Mouse (Mus musculus): Measurements from ENCODE around the gene Ppp1r16b. TPM values are rescaled to one million over a fixed set of nuclear protein-coding genes. Genes with fewer than 3 reads are reported as not detected.
A peak's percentile ranks its signal among the peaks of the same experiment; 100 is the strongest.

The Ppp1r16b gene
- polyA plus RNA-seq, 1 experiment from 2014 or later = 30.6 TPM

DNA sequence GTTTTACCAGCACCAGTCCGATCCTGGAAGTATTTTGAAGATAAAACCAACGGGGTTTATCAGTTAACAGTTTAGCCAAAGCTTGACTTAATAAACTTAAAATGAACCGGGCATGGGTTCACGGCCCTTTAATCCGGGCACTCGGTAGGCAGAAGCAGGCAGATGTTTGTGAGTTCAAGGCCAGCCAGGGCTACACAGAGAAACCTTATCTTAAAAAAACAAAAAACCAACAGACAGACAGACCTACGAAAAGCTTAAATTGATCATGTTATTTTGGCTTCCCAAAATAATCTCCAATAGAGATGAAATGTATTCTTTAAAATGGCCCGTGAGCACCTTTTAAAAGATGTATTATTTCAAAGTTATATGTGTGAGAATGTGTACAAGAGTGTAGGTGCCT lies 39.5 kb upstream of the Ppp1r16b start:
- ATAC-seq = no peak
- peak overlapping the region; percentile 75 for H3K9ac ChIP-seq (replicated peaks; ENCODE audit: low read depth)
- 26% methylated on average over 8 of the region's 8 CpGs for WGBS

DNA sequence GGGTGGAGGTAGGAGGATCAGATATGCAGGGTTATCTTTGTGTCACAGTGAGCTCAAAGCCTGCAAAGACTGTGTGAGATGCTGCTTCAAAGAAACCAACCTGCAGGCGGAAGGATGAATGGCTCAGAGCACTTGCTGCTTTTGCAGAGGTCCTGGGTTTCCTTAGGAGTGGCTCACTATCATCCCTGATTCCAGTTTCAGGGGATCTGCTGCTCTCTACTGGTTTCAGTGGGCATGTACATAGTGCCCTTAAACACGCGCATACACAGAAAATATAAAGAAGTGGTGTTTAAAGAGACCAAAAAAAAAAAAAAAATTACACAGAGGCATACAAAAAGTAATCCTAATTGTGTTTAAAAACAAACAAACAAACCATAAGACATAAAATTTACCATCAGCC lies 36.3 kb upstream of the Ppp1r16b start:
- TF ChIP-seq CTCF (IDR thresholded peaks at IDR 0.05) (peak; percentile 53), EP300 (IDR thresholded peaks at IDR 0.05) (no peak)
- Histone ChIP-seq H3K4me2 (replicated peaks; ENCODE audit: low read depth, low read length) (no peak overlapping the region), H3K9ac (replicated peaks; ENCODE audit: low read depth) (no peak overlapping the region), H3K4me3 (ENCODE audit: low read depth, low read length) (no peak overlapping the region), H3K4me1 (ENCODE audit: insufficient read depth, low read depth, low read length) (peaks cover 7% of the 10 kb centered on the region; the same call in 1 of the 2 replicates), H3K9me3 (ENCODE audit: low read length) (no peaks in the 10 kb centered on the region), H3K36me3 (ENCODE audit: insufficient read depth, low read length) (peaks cover 25% of the 10 kb centered on the region; the same call in 1 of the 2 replicates), H3K27ac (ENCODE audit: low read length) (no peak overlapping the region), H3K27me3 (replicated peaks; ENCODE audit: insufficient read depth, low read length) (no peaks in the 10 kb centered on the region)
- 69% methylated on average over 3 of the region's 3 CpGs for WGBS
- ATAC-seq (no peak), DNase-seq (ENCODE audit: low spot score) (no peak)

More for the DNA sequence above, 39.5 kb upstream of the Ppp1r16b start:
- Histone ChIP-seq H3K4me1 (ENCODE audit: insufficient read depth, low read depth, low read length) (peaks cover 7% of the 10 kb centered on the region; the same call in 1 of the 2 replicates), H3K36me3 (ENCODE audit: insufficient read depth, low read length) (peaks cover 3% of the 10 kb centered on the region; the same call in 1 of the 2 replicates), H3K4me3 (ENCODE audit: low read depth, low read length) (peak overlapping the region; percentile 99), H3K27ac (ENCODE audit: low read length) (no peak overlapping the region), H3K9me3 (ENCODE audit: low read length) (no peaks in the 10 kb centered on the region), H3K27me3 (replicated peaks; ENCODE audit: insufficient read depth, low read length) (no peaks in the 10 kb centered on the region; the same call in 1 of the 2 replicates), H3K4me2 (replicated peaks; ENCODE audit: low read depth, low read length) (peak overlapping the region; percentile 75)
- TF ChIP-seq EP300 (IDR thresholded peaks at IDR 0.05) (no peak), CTCF (IDR thresholded peaks at IDR 0.05) (no peak)
- no peak for DNase-seq (ENCODE audit: low spot score)

- 61% methylated on average over 1 of the region's 1 CpGs for WGBS
- Histone ChIP-seq H3K4me2 (replicated peaks; ENCODE audit: low read depth, low read length) (no peak overlapping the region), H3K27me3 (replicated peaks; ENCODE audit: insufficient read depth, low read length) (no peaks in the 10 kb centered on the region), H3K27ac (ENCODE audit: low read length) (no peak overlapping the region), H3K36me3 (ENCODE audit: insufficient read depth, low read length) (peaks cover 25% of the 10 kb centered on the region; the same call in 1 of the 2 replicates), H3K9ac (replicated peaks; ENCODE audit: low read depth) (no peak overlapping the region), H3K4me1 (ENCODE audit: insufficient read depth, low read depth, low read length) (peaks cover 7% of the 10 kb centered on the region; the same call in 1 of the 2 replicates), H3K9me3 (ENCODE audit: low read length) (no peaks in the 10 kb centered on the region), H3K4me3 (ENCODE audit: low read depth, low read length) (no peak overlapping the region)
- TF ChIP-seq CTCF (IDR thresholded peaks at IDR 0.05) (peak; percentile 73), EP300 (IDR thresholded peaks at IDR 0.05) (no peak)
- DNase-seq (ENCODE audit: low spot score) = peak; percentile 48
- no peak for ATAC-seq
These were observed 35.8 kb upstream of the Ppp1r16b start for GRCm38 (mm10) chr2:158629414-158629813.

DNA sequence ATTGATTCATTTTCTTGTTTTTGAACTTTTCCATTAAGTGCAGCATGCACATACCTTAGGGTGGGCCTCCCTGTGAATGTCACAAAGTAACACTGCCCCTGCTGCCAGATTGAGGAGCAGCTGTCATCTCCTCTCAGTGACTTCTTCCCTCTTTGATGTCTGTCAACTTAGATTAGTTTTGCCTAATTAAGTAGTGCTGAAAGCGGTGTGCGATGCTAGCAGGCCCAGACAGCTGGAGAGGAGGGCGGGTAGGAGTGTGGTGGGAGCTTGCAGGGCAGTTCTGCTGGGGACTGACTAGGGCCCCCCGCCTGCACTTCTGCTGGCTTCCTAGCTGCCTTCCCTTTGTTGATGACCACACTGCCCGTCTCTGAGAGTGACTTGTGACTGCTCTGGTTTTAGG lies 33.3 kb upstream of the Ppp1r16b start:
- H3K27me3 ChIP-seq (replicated peaks; ENCODE audit: insufficient read depth, low read length) = no peaks in the 10 kb centered on the region
- 90% methylated on average over 5 of the region's 5 CpGs for WGBS
- H3K27ac ChIP-seq (ENCODE audit: low read length) = no peak overlapping the region
- H3K4me1 ChIP-seq (ENCODE audit: insufficient read depth, low read depth, low read length) = no peaks in the 10 kb centered on the region
- TF ChIP-seq CTCF (IDR thresholded peaks at IDR 0.05) (no peak), EP300 (IDR thresholded peaks at IDR 0.05) (no peak)
- no peak overlapping the region for H3K4me2 ChIP-seq (replicated peaks; ENCODE audit: low read depth, low read length)
- DNase-seq (ENCODE audit: low spot score) = no peak
- no peak overlapping the region for H3K4me3 ChIP-seq (ENCODE audit: low read depth, low read length)
- H3K9me3 ChIP-seq (ENCODE audit: low read length) = no peaks in the 10 kb centered on the region
- ATAC-seq = no peak
- no peak overlapping the region for H3K9ac ChIP-seq (replicated peaks; ENCODE audit: low read depth)
- peaks cover 47% of the 10 kb centered on the region; the same call in 1 of the 2 replicates for H3K36me3 ChIP-seq (ENCODE audit: insufficient read depth, low read length)

GRCm38 (mm10) chr2:158641869-158642268 lies 23.3 kb upstream of the Ppp1r16b start:
- Histone ChIP-seq H3K4me1 (ENCODE audit: insufficient read depth, low read depth, low read length) (no peaks in the 10 kb centered on the region), H3K36me3 (ENCODE audit: insufficient read depth, low read length) (peaks cover 2% of the 10 kb centered on the region), H3K9me3 (ENCODE audit: low read length) (no peaks in the 10 kb centered on the region), H3K4me3 (ENCODE audit: low read depth, low read length) (no peak overlapping the region), H3K27me3 (replicated peaks; ENCODE audit: insufficient read depth, low read length) (no peaks in the 10 kb centered on the region), H3K9ac (replicated peaks; ENCODE audit: low read depth) (no peak overlapping the region), H3K27ac (ENCODE audit: low read length) (no peak overlapping the region), H3K4me2 (replicated peaks; ENCODE audit: low read depth, low read length) (no peak overlapping the region)
- peak; percentile 91 for DNase-seq (ENCODE audit: low spot score)
- TF ChIP-seq EP300 (IDR thresholded peaks at IDR 0.05) = no peak
- TF ChIP-seq CTCF (IDR thresholded peaks at IDR 0.05) = peak; percentile 89
- 11% methylated on average over 2 of the region's 2 CpGs for WGBS
- peak; percentile 49; the same call in 1 of the 2 replicates for ATAC-seq

DNA sequence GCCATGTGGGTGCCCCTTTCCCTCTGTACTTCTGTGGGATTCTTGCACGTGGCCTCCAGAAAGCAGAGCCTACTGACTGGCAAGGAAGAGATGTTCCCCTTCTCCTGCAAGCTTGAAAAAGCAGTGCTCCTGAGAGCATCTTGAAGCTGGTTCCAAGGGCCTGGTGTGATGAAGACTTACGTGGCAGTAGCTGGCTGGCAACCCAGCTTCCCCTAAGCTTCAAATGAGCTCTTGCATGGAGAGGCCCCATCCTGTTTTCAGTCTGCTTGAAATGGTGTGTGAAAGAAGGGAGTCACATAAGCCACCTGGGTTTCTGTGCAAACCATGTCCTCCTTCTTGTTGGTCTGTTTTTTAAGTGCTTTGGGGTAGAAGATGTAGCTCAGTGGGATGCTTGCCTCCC lies 22.6 kb upstream of the Ppp1r16b start:
- no peaks in the 10 kb centered on the region for H3K4me1 ChIP-seq (ENCODE audit: insufficient read depth, low read depth, low read length)

More for the DNA sequence above, 22.6 kb upstream of the Ppp1r16b start:
- DNase-seq (ENCODE audit: low spot score) (no peak), ATAC-seq (no peak)
- H3K9ac ChIP-seq (replicated peaks; ENCODE audit: low read depth) = no peak overlapping the region
- no peak overlapping the region for H3K4me2 ChIP-seq (replicated peaks; ENCODE audit: low read depth, low read length)
- TF ChIP-seq EP300 (IDR thresholded peaks at IDR 0.05) = no peak
- H3K27me3 ChIP-seq (replicated peaks; ENCODE audit: insufficient read depth, low read length) = no peaks in the 10 kb centered on the region
- no peaks in the 10 kb centered on the region; the same call in none of the 2 replicates for H3K36me3 ChIP-seq (ENCODE audit: insufficient read depth, low read length)
- WGBS = 92% methylated on average over 2 of the region's 2 CpGs
- H3K4me3 ChIP-seq (ENCODE audit: low read depth, low read length) = no peak overlapping the region
- no peak overlapping the region for H3K27ac ChIP-seq (ENCODE audit: low read length)
- H3K9me3 ChIP-seq (ENCODE audit: low read length) = no peaks in the 10 kb centered on the region
